Mouse (Mus musculus) forebrain, postnatal 0 days (tissue): ENCODE results near the gene Ascc3. TPM values are rescaled to one million over a fixed set of nuclear protein-coding genes. Genes with fewer than 3 reads are reported as not detected.

Experiments used
- ATAC-seq: fragments of 200-750 bp; cut with Nextera tagmentation; 2 replicates; pipeline ENCODE4 v1.8.0; 2017; ENCODE audit warnings: mild to moderate bottlenecking, moderate library complexity
- DNase-seq: peaks from one replicate; pipeline ENCODE4 v3.0.0-alpha.2; 2015
- H3K27ac ChIP-seq: fragments of 300-500 bp; sonication (generic); 2 replicates; pipeline ENCODE4 v1.5.1; 2014; ENCODE audit warnings: low read depth, mild to moderate bottlenecking, antibody characterized with exemption, low read length, moderate library complexity, mixed read lengths
- H3K27me3 ChIP-seq: fragments of 300-500 bp; sonication (generic); 2 replicates; pipeline ENCODE4 v1.6.1; 2014; ENCODE audit warnings: mild to moderate bottlenecking, low read length, mixed read lengths; ENCODE audit not compliant: insufficient read depth
- H3K36me3 ChIP-seq: fragments of 300-500 bp; sonication (generic); 2 replicates; pipeline ENCODE4 v1.6.1; 2014; ENCODE audit warnings: mild to moderate bottlenecking, moderate library complexity; ENCODE audit not compliant: insufficient read depth
- H3K4me1 ChIP-seq: fragments of 300-500 bp; sonication (generic); 2 replicates; pipeline ENCODE4 v1.6.1; 2014; ENCODE audit warnings: antibody characterized with exemption; ENCODE audit not compliant: insufficient read depth
- H3K4me2 ChIP-seq: fragments of 300-500 bp; sonication (generic); 2 replicates; pipeline ENCODE4 v1.6.1; 2014; ENCODE audit warnings: low read depth, mild to moderate bottlenecking, moderate library complexity
- H3K4me3 ChIP-seq: fragments of 300-500 bp; sonication (generic); 2 replicates; pipeline ENCODE4 v1.5.1; 2014; ENCODE audit warnings: low read depth, low read length, mixed read lengths
- H3K9ac ChIP-seq: fragments of 300-500 bp; sonication (generic); 2 replicates; pipeline ENCODE4 v1.6.1; 2014; ENCODE audit warnings: mild to moderate bottlenecking
- H3K9me3 ChIP-seq: fragments of 300-500 bp; sonication (generic); 2 replicates; pipeline ENCODE4 v1.6.1; 2016; ENCODE audit warnings: low read length
- CTCF ChIP-seq: sonication (generic); IDR thresholded peaks from 2 replicates; pipeline ENCODE4 v1.5.1; 2016; ENCODE audit warnings: antibody characterized with exemption, control low read depth, low read depth
- WGBS: fragments of 180-500 bp; shearing (Covaris S2); extraction: QIAGEN DNeasy Blood & Tissue Kit; methylation state at CpG from one replicate; pipeline ENCODE4 v1.1.7; 2014; 5-methylcytosine and 5-hydroxymethylcytosine counted together
- polyA plus RNA-seq: library from polyadenylated mRNA; unstranded; fragments of >200 nt; fragmentation: Nextera tagmentation; extraction: Ambion mirVana; gene quantifications from 2 replicates; pipeline ENCODE4 v1.2.1, GENCODE M21; 2015
- total RNA-seq: library from RNA; depleted of rRNA; stranded (reverse); fragments of >200 nt; gene quantifications from 2 replicates; pipeline ENCODE4 v1.2.3, GENCODE M21; 2014

Gene Ascc3
- total and polyA plus RNA-seq, 2 experiments from 2014 or later: 11.0 to 36.7 TPM

DNA sequence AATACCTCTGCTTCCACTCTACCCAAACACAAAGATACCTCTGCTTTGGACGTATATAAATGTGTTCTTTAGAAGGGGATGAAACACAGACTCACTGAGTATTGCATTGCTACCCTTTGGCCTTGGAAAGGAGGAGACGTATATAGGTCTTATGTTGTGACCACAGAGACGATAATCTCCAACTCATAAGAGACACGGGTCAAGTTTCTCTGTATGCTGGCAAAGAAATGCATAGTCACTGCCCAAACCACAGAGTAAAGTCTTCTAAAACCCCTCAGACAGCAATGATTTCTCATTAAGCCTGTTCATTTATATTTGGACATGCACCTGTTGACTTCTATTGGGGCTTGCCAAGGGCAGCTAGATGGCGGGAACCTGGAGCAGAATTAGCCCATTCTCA, 284.5 kb downstream of the Ascc3 start:
- no peak overlapping the region for H3K27ac ChIP-seq
- no peak for TF ChIP-seq CTCF
- H3K4me1 ChIP-seq: no peaks in the 10 kb centered on the region
- ATAC-seq (no peak), DNase-seq (no peak)
- no peaks in the 10 kb centered on the region for H3K9me3 ChIP-seq
- H3K4me2 ChIP-seq: no peak overlapping the region
- 86% methylated on average over 5 of the region's 5 CpGs for WGBS
- H3K36me3 ChIP-seq: no peaks in the 10 kb centered on the region
- no peak overlapping the region for H3K9ac ChIP-seq
- H3K27me3 ChIP-seq: no peaks in the 10 kb centered on the region
- no peak overlapping the region for H3K4me3 ChIP-seq

DNA sequence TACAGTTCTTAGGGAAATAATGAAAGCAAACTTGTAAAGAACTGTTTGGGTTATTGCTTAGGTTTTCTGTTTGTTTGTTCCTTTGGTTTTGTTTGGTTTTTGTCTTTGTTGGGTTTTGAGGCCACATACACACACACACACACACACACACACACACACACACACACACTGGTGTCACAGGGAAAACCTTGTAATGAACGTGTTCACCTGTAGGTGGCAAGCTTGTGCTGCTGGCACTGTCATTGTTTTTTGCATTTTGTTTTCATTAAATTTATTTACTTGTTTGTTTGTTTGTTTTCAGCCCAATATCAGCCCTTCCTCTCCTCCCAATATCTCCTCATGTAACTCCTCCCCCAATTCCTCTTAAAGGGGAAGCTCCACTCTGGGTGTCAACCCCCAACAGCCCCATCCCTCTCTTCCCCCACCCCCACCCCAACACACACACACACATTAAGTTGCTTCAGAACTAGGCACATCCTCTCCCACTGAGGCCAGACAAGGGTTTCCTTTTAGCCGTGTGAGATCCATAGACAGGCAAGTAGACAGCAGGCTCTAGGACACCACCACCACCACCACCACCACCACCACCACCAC, 289.1 kb downstream of the Ascc3 start:
- H3K9me3 ChIP-seq: no peaks in the 10 kb centered on the region
- H3K27me3 ChIP-seq: no peaks in the 10 kb centered on the region
- no peak for ATAC-seq
- no peak for DNase-seq
- no peak overlapping the region for H3K27ac ChIP-seq
- TF ChIP-seq CTCF: peak; percentile 57
- no peak overlapping the region for H3K4me2 ChIP-seq
- H3K4me1 ChIP-seq: no peaks in the 10 kb centered on the region
- WGBS: 30% methylated on average over 2 of the region's 2 CpGs
- H3K4me3 ChIP-seq: no peak overlapping the region
- H3K36me3 ChIP-seq: no peaks in the 10 kb centered on the region
- H3K9ac ChIP-seq: no peak overlapping the region

GRCm38 (mm10) chr10:50882366-50882765, 289.9 kb downstream of the Ascc3 start:
- Histone ChIP-seq H3K9ac (no peak overlapping the region), H3K27ac (no peak overlapping the region), H3K36me3 (no peaks in the 10 kb centered on the region), H3K4me2 (no peak overlapping the region), H3K4me3 (no peak overlapping the region), H3K9me3 (no peaks in the 10 kb centered on the region), H3K4me1 (no peaks in the 10 kb centered on the region), H3K27me3 (no peaks in the 10 kb centered on the region)
- no peak for TF ChIP-seq CTCF
- DNase-seq (no peak), ATAC-seq (no peak)
- WGBS: 81% methylated on average over 2 of the region's 2 CpGs

- no peak overlapping the region for H3K4me3 ChIP-seq
- H3K4me1 ChIP-seq: no peaks in the 10 kb centered on the region
- peaks cover 18% of the 10 kb centered on the region for H3K27me3 ChIP-seq
- H3K27ac ChIP-seq: no peak overlapping the region
- 48% methylated on average over 4 of the region's 4 CpGs for WGBS
- ATAC-seq (0 out of 2 replicates have a peak, but pooled peaks have one; percentile 5), DNase-seq (no peak)
- H3K9ac ChIP-seq: no peak overlapping the region
- H3K9me3 ChIP-seq: no peaks in the 10 kb centered on the region
- no peaks in the 10 kb centered on the region for H3K36me3 ChIP-seq
- no peak for TF ChIP-seq CTCF
- H3K4me2 ChIP-seq: no peak overlapping the region
These were observed 293.8 kb downstream of the Ascc3 start for GRCm38 (mm10) chr10:50886305-50886704.

DNA sequence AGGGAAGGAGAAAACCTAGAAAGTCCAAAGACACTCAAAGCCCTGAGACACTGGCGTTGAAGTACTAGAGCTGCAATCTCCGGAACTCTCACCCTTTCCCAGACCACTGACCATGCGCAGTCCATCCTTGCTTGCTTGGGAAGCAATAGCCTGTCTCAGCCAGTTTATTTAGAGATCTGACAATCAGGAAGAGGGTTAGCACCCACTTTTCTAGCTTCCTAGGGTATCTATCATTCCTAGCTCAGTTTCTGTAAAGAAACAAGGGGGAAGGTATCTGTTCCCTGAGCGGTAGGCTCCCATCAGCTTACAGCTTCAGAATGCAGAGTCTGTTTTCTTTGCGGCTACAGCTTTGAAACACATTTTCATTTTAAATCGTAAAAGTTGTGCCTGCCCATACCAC, 298.2 kb downstream of the Ascc3 start:
- H3K4me2 ChIP-seq: no peak overlapping the region
- no peaks in the 10 kb centered on the region for H3K36me3 ChIP-seq
- DNase-seq (no peak), ATAC-seq (no peak)
- no peaks in the 10 kb centered on the region for H3K9me3 ChIP-seq
- H3K9ac ChIP-seq: no peak overlapping the region
- WGBS: 11% methylated on average over 6 of the region's 6 CpGs
- no peak overlapping the region for H3K27ac ChIP-seq
- H3K4me3 ChIP-seq: no peak overlapping the region
- H3K27me3 ChIP-seq: peaks cover 48% of the 10 kb centered on the region
- 0 out of 2 replicates have a peak, but pooled peaks cover 3% of the 10 kb centered on the region for H3K4me1 ChIP-seq
- TF ChIP-seq CTCF: no peak

DNA sequence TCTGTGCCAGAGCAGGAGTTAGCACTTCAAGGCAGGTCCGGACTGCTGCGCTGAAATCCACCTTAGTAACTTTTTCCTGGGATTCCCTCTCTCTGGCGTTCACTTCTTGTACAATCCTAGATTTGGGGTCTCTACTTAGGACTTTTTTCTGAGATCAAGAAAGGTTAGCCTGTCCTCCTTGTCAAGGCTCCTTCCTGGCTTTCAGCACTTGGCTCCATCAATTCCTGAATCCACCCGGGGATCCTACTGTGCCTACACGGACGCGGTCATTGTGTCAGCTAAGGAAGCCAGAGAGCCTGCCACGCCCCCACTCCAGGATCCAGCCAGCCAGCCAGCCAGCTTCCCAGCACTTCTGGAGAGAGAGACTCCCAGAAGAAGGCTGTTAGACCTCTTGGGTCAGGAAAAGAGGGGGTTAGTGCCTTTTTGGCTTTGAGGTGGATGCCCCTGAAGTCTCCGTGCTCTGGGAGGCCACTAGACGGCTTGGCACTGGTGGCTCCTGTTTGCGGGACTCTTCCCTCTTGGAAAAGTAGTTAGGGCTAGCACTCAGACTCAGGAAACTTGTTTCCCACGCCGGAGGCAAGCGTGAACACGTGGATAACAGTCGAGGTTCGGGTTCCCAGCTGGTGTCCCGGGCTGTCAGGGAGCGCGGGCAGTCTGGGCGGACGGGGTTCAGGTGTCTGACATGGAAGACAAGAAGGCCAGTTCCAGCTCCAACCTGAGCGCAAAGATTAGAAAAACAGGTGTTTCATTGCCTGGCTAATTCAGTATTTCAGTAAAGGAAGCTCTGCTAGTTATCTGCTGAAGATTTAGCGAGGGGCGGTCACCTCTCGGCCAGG, 299.6 kb downstream of the Ascc3 start:
- no peak overlapping the region for H3K4me2 ChIP-seq
- DNase-seq (no peak), ATAC-seq (no peak)
- 0 out of 2 replicates have a peak, but pooled peaks cover 3% of the 10 kb centered on the region for H3K4me1 ChIP-seq
- H3K9me3 ChIP-seq: no peaks in the 10 kb centered on the region
- H3K27ac ChIP-seq: no peak overlapping the region
- no peak overlapping the region for H3K9ac ChIP-seq
- peaks cover 56% of the 10 kb centered on the region for H3K27me3 ChIP-seq
- no peak for TF ChIP-seq CTCF
- WGBS: 2% methylated on average over 26 of the region's 26 CpGs
- H3K36me3 ChIP-seq: no peaks in the 10 kb centered on the region
- no peak overlapping the region for H3K4me3 ChIP-seq

DNA sequence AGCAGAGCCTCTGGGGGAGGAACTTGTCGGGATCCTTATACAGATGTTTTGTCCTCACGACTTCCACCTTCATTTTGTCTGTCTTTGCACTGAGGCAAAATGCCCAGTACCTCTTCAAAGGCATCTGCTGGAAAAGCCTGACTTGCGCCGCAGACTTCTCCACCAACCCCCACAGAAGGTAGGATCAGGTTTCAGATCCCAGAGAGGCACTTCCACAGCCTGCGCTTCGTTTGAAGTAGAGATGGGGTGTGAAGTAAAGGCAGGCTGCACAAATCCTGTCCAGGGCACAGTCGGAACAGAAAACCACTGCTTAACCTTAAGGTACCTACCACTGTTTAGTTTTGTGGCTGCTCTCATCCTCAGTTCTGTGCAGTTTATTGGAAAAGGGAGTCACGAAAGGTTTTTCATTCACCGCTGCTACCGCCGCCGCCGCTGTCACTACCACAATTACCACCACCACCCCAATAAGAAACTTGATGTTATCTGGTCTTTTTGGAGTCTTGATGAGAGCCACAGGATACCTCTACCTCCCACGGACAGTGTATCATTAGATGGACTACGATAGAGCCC, 300.4 kb downstream of the Ascc3 start:
- no peak for ATAC-seq

More for the DNA sequence above, 300.4 kb downstream of the Ascc3 start:
- Histone ChIP-seq H3K4me2 (no peak overlapping the region), H3K27ac (no peak overlapping the region), H3K36me3 (no peaks in the 10 kb centered on the region), H3K4me1 (0 out of 2 replicates have a peak, but pooled peaks cover 3% of the 10 kb centered on the region), H3K4me3 (no peak overlapping the region), H3K9ac (no peak overlapping the region), H3K27me3 (peaks cover 60% of the 10 kb centered on the region), H3K9me3 (no peaks in the 10 kb centered on the region)
- TF ChIP-seq CTCF: no peak
- DNase-seq: no peak
- 4% methylated on average over 15 of the region's 15 CpGs for WGBS
